Mouse (Mus musculus): Measurements from ENCODE around the gene Hyls1. TPM values are rescaled to one million over a fixed set of nuclear protein-coding genes. Genes with fewer than 3 reads are reported as not detected.

Hyls1 gene
- polyA plus RNA-seq, 1 experiment from 2014 or later, result 26.5 TPM

DNA sequence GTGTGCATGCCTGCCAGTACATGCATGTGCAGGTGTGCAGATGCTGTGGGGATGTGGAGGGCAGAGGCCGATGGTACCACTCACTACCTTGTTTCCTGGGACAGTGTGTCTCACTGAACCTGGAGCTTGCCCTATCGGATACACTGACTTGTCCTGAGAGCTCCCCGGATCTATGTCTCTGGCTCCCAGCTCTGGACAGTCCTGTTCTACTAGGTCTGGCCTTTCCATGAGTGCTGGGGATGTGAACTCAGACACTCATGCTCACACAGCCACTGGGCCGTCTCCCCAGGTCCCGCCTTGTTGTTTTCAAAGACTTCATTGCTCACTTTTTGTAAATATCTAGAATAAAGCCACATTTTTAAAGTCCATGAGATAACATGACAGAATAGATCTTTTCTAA, 29.2 kb downstream of the Hyls1 start:
- Histone ChIP-seq H3K27me3 (replicated peaks; ENCODE audit: low read depth, poor library complexity, severe bottlenecking) (no peaks in the 10 kb centered on the region), H3K27ac (replicated peaks) (peak overlapping the region; percentile 19; the same call in 1 of the 2 replicates), H3K4me3 (no peak overlapping the region), H3K36me3 (replicated peaks) (no peaks in the 10 kb centered on the region; the same call in 1 of the 2 replicates), H3K9me3 (no peaks in the 10 kb centered on the region), H3K4me1 (peaks cover 20% of the 10 kb centered on the region; the same call in 1 of the 2 replicates)
- WGBS, result 81% methylated on average over 5 of the region's 5 CpGs
- DNase-seq (ENCODE audit: low spot score), result no peak

DNA sequence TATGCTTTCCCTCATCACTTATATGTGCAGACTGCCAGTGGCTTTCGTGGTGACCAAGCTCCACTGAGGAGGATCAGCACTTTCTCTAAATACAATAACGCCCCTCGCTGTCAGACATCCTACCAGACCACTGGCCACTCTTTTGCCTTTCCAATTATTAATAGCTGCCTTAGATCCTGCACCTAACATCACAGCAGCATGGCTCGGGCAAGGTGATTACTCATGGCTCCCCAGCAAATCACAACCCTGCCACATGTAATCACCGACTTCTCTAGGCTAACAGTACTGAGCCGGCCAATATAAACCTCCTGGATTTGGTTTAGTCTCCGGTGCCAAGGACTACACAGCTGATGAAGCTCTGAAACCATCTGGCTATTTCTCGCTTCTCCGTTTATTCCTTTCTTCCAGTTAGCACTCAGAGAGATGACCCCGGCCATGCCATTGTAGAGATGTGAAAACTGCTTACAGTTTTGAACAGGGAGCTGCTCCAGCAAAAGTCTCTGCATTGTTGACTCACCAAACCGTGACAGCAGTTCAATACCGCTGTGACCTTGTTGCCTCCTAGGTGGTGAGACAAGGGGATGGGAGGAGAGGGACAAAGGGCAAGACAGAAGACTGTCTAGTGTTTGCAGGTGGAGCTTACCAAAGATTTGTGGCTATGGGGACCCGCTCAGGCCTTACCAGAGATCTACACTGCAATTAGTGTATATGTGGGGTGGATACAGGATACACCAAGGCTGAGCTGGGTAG, 31.0 kb downstream of the Hyls1 start:
- no peak overlapping the region for H3K27ac ChIP-seq (replicated peaks)

DNA sequence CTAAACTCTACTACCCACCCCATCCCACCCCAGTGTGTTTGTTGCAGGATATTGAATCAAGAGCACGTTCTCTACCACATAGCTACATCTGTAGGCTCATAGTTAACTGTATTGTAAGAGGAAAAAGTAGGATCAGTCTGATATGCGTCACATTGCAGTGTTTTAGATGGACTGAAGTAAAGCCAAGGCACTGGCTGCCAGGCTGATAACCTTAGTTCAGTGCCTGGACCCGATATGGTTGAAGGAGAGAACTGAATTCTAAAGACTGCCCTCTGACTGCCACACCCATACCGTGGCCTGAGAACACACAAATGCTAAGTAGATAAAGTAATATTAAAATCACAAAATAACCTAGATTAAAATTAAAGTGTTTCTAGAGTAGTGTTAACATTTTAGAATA, 34.3 kb downstream of the Hyls1 start:
- no peak overlapping the region for H3K4me3 ChIP-seq
- peaks cover 38% of the 10 kb centered on the region for H3K4me1 ChIP-seq
- H3K9me3 ChIP-seq, result no peaks in the 10 kb centered on the region
- H3K27ac ChIP-seq (replicated peaks), result no peak overlapping the region
- no peaks in the 10 kb centered on the region for H3K36me3 ChIP-seq (replicated peaks)
- 86% methylated on average over 4 of the region's 4 CpGs for WGBS
- no peaks in the 10 kb centered on the region; the same call in 1 of the 2 replicates for H3K27me3 ChIP-seq (replicated peaks; ENCODE audit: low read depth, poor library complexity, severe bottlenecking)
- no peak for DNase-seq (ENCODE audit: low spot score)

More for the DNA sequence above, 31.0 kb downstream of the Hyls1 start:
- Histone ChIP-seq H3K4me3 (no peak overlapping the region), H3K9me3 (no peaks in the 10 kb centered on the region), H3K4me1 (peaks cover 25% of the 10 kb centered on the region), H3K36me3 (replicated peaks) (no peaks in the 10 kb centered on the region), H3K27me3 (replicated peaks; ENCODE audit: low read depth, poor library complexity, severe bottlenecking) (no peaks in the 10 kb centered on the region)
- 82% methylated on average over 13 of the region's 13 CpGs for WGBS
- DNase-seq (ENCODE audit: low spot score), result no peak

DNA sequence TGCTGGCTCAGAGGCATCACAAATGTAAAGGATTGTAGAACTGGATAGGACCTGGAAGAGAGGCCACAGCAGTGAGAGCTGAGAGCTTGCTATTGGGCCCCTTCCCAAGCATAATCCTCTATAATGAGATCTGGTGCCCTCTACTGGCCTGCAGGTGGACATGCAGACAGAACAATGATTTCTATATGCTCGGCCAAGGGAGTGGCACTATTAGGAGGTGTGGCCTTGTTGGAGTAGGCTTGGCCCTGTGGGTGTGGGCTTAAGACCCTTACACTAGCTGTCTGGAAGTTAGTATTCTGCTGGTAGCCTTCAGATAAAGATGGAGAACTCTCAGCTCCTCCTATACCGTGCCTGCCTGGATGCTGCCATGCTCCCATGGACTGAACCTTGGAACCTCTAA, 35.1 kb downstream of the Hyls1 start:
- no peaks in the 10 kb centered on the region for H3K9me3 ChIP-seq
- peaks cover 45% of the 10 kb centered on the region for H3K4me1 ChIP-seq
- 5% methylated on average over 2 of the region's 2 CpGs for WGBS
- no peaks in the 10 kb centered on the region for H3K36me3 ChIP-seq (replicated peaks)
- H3K27ac ChIP-seq (replicated peaks), result no peak overlapping the region
- no peaks in the 10 kb centered on the region; the same call in 1 of the 2 replicates for H3K27me3 ChIP-seq (replicated peaks; ENCODE audit: low read depth, poor library complexity, severe bottlenecking)
- H3K4me3 ChIP-seq, result no peak overlapping the region
- DNase-seq (ENCODE audit: low spot score), result peak; percentile 76

DNA sequence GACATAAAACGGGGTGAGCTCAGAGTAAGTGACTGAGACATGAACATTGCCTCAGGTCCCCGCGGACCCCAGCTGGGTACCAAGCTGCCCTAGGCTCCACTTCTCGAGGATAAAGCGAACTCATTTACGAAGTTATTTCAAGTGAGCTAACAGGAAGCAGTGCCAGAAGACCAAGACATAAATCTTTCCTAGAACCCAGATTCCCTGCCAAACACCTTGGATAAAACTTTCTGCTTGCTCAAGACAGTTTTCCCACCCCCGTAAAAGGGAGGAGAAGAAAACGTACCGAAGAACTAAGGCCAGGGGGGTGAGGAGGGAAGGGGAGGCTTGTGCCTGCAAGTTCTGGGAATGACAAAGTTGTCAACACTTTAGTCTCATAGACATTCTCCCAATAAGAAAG, 36.9 kb downstream of the Hyls1 start:
- H3K9me3 ChIP-seq, result no peaks in the 10 kb centered on the region
- no peaks in the 10 kb centered on the region; the same call in 1 of the 2 replicates for H3K27me3 ChIP-seq (replicated peaks; ENCODE audit: low read depth, poor library complexity, severe bottlenecking)
- WGBS, result 77% methylated on average over 9 of the region's 9 CpGs
- H3K4me1 ChIP-seq, result peaks cover 54% of the 10 kb centered on the region
- H3K4me3 ChIP-seq, result no peak overlapping the region
- H3K27ac ChIP-seq (replicated peaks), result no peak overlapping the region
- H3K36me3 ChIP-seq (replicated peaks), result no peaks in the 10 kb centered on the region
- no peak for DNase-seq (ENCODE audit: low spot score)

DNA sequence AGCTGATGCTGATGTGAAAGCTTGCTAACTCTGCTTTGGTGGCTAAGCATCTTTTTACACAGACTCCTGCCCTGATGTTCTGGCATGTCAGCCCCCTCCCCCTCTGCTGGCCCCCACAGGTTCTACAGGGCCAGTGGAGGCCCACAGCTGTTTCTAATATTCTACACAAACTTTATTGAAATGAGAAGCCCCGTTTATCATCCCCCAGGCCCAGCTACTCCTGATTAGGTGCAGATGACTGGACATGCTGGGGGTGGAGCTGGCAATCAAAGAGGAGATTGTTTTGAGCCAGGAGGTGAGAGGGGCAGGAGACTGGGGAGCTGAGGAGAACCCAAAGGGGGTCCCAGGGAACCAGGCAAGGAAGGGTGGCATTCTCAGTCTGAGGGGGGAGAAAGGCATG, 40.4 kb downstream of the Hyls1 start:
- Histone ChIP-seq H3K4me3 (0 out of 2 replicates have a peak overlapping the region, but pooled peaks have one; percentile 11), H3K27me3 (replicated peaks; ENCODE audit: low read depth, poor library complexity, severe bottlenecking) (peaks cover 3% of the 10 kb centered on the region; the same call in 1 of the 2 replicates), H3K27ac (replicated peaks) (peak overlapping the region; percentile 69), H3K9me3 (no peaks in the 10 kb centered on the region), H3K36me3 (replicated peaks) (no peaks in the 10 kb centered on the region), H3K4me1 (peaks cover 44% of the 10 kb centered on the region)
- 7% methylated on average over 1 of the region's 1 CpGs for WGBS
- DNase-seq (ENCODE audit: low spot score), result peak; percentile 89

DNA sequence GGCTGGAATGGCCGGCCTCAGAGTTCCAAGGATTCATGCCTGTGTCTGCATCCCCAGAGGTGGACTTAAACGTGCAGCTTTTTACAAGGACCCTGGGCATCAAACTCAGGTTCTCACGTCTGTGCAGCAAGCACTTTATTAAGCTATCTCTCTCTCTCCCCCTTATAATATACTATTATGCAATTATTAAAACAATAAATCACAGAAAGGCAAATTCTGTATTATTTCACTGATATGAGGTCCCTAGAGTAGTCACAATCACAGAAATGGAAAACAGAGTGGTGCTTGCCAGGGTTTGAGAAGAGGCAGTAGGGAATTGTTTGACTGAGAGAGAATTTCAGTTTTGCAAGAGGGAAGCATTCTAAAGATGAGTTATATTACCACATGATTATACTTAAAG, 41.1 kb downstream of the Hyls1 start:
- DNase-seq (ENCODE audit: low spot score), result no peak
- no peak overlapping the region for H3K4me3 ChIP-seq
- H3K27ac ChIP-seq (replicated peaks), result peak overlapping the region; percentile 48; the same call in 1 of the 2 replicates
- peaks cover 3% of the 10 kb centered on the region; the same call in 1 of the 2 replicates for H3K27me3 ChIP-seq (replicated peaks; ENCODE audit: low read depth, poor library complexity, severe bottlenecking)
- 58% methylated on average over 3 of the region's 3 CpGs for WGBS
- no peaks in the 10 kb centered on the region for H3K9me3 ChIP-seq
- H3K4me1 ChIP-seq, result peaks cover 45% of the 10 kb centered on the region
- no peaks in the 10 kb centered on the region for H3K36me3 ChIP-seq (replicated peaks)

DNA sequence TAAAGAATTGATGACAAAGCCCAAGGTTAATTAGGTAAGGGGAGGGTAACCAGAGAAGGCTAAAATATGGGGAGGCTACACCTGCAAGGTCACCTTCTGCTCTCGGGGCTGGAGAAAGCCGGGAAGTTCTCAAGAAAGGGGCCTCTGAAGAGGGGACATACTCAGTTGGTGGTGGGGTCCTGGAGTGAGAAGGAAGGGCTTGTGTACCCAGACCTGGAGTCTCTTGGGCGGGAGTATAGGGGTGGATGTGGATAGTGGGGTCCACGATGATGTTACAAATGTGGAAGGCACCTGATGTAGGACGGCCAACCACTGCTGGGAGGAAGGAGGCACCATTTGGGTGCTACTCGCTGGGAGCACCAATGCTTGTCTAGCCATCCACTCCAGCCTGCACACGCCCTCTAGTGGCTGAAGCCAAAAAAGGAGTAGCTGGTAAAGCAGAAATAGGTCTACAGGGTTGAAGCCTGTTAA, 46.2 kb downstream of the Hyls1 start:
- 31% methylated on average over 7 of the region's 7 CpGs for WGBS
- no peaks in the 10 kb centered on the region for H3K9me3 ChIP-seq
- peaks cover 10% of the 10 kb centered on the region; the same call in 1 of the 2 replicates for H3K27me3 ChIP-seq (replicated peaks; ENCODE audit: low read depth, poor library complexity, severe bottlenecking)
- H3K4me1 ChIP-seq, result peaks cover 31% of the 10 kb centered on the region
- H3K4me3 ChIP-seq, result no peak overlapping the region
- no peaks in the 10 kb centered on the region for H3K36me3 ChIP-seq (replicated peaks)
- 0 out of 2 replicates have a peak overlapping the region, but pooled peaks have one; percentile 35 for H3K27ac ChIP-seq (replicated peaks)
- DNase-seq (ENCODE audit: low spot score), result peak; percentile 63

DNA sequence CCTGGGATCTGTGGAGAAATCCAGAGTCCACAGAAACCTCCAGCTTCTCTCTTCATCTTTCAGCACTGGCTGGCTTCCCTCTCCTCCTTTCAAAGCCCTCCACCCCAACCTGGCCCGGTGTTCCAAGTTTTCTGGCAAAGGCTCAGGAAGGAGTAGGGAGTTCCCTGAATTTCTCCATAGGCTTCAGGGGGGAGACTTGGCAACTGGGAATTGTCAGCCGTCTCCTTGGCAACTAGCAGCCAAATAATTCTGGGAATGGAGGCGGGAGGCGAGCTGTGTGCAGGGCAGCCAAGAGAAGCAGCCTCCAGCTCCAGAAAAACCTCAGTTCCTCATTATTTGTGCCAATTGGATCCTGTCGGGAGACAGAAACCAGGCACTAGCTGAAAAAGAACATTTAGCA, 46.7 kb downstream of the Hyls1 start:
- no peak overlapping the region for H3K27ac ChIP-seq (replicated peaks)
- 42% methylated on average over 5 of the region's 5 CpGs for WGBS

DNA sequence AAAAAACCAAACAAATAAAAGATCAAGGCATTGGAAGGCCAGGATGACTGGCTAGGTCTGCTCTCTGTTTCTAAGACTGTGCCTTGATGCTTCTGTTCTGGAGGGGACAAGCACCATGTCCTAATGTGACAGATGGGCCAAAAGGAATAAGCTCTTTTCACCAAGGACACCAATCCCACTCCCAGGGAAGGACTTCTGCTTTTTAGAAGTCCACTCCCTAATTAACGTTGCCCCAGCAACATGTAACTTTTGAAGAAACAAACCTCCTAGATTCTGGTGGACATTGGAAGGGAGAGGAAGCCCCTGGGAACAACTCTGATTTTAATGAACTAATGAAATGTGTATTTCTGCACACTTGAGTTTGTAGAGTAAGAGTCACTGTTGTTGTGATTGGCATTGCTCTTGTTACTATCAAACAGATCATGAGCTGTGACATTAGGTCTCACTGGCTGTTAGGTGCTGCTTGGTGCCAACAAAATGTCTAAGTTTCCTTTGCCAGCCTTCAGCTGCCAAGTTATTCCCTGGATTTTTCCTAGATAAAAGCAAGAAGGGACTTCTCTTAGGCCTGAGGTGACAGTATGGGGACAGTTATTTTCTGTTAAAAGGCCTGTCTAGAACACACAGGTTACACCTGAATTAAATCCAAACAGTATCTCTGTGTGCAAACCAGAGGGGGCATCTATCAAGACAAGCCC, 47.2 kb downstream of the Hyls1 start:
- H3K4me3 ChIP-seq, result no peak overlapping the region
- H3K36me3 ChIP-seq (replicated peaks), result no peaks in the 10 kb centered on the region
- H3K27me3 ChIP-seq (replicated peaks; ENCODE audit: low read depth, poor library complexity, severe bottlenecking), result peaks cover 10% of the 10 kb centered on the region
- WGBS, result 79% methylated on average over 1 of the region's 1 CpGs
- no peak overlapping the region for H3K27ac ChIP-seq (replicated peaks)
- H3K4me1 ChIP-seq, result peaks cover 22% of the 10 kb centered on the region
- H3K9me3 ChIP-seq, result no peaks in the 10 kb centered on the region
- no peak for DNase-seq (ENCODE audit: low spot score)

More for the DNA sequence above, 46.7 kb downstream of the Hyls1 start:
- Histone ChIP-seq H3K4me3 (no peak overlapping the region), H3K9me3 (no peaks in the 10 kb centered on the region), H3K36me3 (replicated peaks) (no peaks in the 10 kb centered on the region), H3K4me1 (peaks cover 27% of the 10 kb centered on the region), H3K27me3 (replicated peaks; ENCODE audit: low read depth, poor library complexity, severe bottlenecking) (peaks cover 10% of the 10 kb centered on the region; the same call in 1 of the 2 replicates)
- peak; percentile 47 for DNase-seq (ENCODE audit: low spot score)

DNA sequence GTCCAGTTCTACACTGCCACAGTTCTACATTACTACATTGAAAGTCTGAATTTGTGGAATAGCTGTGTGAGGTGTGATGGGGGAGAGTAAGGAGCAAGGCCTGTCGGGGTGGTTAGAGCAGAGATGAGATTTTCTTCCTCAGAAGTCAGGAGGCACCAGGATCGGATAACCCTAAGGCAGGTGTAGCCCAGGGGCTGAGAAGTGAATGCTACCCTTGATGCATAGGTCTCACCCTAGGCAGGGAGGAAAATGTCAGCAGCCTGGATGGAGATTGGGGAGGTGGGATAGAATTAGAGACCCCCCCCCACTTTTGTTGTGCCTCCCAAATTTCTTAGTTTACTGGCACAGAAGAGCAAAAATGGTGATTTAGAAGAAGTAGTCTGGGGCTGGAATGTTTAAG, 48.0 kb downstream of the Hyls1 start:
- Histone ChIP-seq H3K9me3 (no peaks in the 10 kb centered on the region), H3K4me3 (no peak overlapping the region), H3K27me3 (replicated peaks; ENCODE audit: low read depth, poor library complexity, severe bottlenecking) (peaks cover 10% of the 10 kb centered on the region), H3K27ac (replicated peaks) (no peak overlapping the region), H3K36me3 (replicated peaks) (no peaks in the 10 kb centered on the region), H3K4me1 (peaks cover 22% of the 10 kb centered on the region)
- no peak for DNase-seq (ENCODE audit: low spot score)
- 74% methylated on average over 2 of the region's 2 CpGs for WGBS

DNA sequence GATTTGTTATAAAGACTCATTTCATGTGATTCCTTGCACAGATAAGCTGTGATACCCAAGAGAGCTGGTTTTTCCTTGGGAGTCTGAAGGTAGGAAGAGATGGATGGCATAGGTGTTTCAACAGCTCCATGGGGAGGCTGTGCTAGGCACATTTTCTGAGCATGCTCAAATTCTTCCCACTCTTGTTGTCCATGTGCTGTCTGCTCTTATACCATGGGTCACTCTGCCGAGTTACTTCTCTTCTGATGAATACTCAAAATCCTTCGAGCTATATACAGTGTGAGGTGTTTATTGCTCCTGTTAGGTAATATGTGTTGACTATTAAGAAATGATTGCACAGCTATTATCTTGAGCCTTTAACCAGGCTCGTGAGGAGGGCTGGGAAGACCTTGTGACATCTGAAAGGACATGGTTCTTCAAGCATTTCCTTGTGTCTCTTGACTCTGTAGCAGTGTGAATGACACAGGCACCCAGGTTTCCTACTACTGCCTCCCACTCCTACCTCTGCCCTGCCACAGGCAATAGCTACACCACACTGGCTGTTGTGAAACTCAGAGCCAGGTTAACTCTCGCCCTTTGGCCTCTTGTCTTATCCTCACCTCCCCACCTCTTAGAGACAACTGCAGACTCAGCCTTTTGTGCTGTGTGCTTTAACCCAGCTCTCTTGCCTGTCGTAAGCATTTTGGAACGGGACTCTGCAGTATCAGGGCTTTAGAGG, 49.4 kb downstream of the Hyls1 start:
- no peak overlapping the region for H3K4me3 ChIP-seq
- DNase-seq (ENCODE audit: low spot score), result no peak
- 86% methylated on average over 6 of the region's 6 CpGs for WGBS
- H3K27ac ChIP-seq (replicated peaks), result 0 out of 2 replicates have a peak overlapping the region, but pooled peaks have one; percentile 45
- H3K4me1 ChIP-seq, result peaks cover 22% of the 10 kb centered on the region
- no peaks in the 10 kb centered on the region for H3K36me3 ChIP-seq (replicated peaks)
- H3K9me3 ChIP-seq, result no peaks in the 10 kb centered on the region
- H3K27me3 ChIP-seq (replicated peaks; ENCODE audit: low read depth, poor library complexity, severe bottlenecking), result peaks cover 10% of the 10 kb centered on the region
